Mouse (Mus musculus) liver, embryonic 16.5 days (tissue): ENCODE data around the gene Prpf6. TPM values are rescaled to one million over a fixed set of nuclear protein-coding genes. Genes with fewer than 3 reads are reported as not detected.

Source experiments
- ATAC-seq: fragments of 200-750 bp; cut with Nextera tagmentation; 2 replicates; pipeline ENCODE4 v1.8.0; 2017; ENCODE audit warnings: low read depth, mild to moderate bottlenecking, moderate number of reproducible peaks, moderate library complexity
- H3K27ac ChIP-seq: fragments of 300-500 bp; sonication (generic); 2 replicates; pipeline ENCODE4 v1.5.1; 2014; ENCODE audit warnings: mild to moderate bottlenecking, low read length
- H3K27me3 ChIP-seq: fragments of 300-500 bp; sonication (generic); 2 replicates; pipeline ENCODE4 v1.6.1; 2014; ENCODE audit warnings: low read depth, low read length, mixed read lengths; ENCODE audit not compliant: control insufficient read depth, insufficient read depth
- H3K36me3 ChIP-seq: fragments of 300-500 bp; sonication (generic); 2 replicates; pipeline ENCODE4 v1.6.1; 2014; ENCODE audit warnings: mild to moderate bottlenecking; ENCODE audit not compliant: control insufficient read depth, insufficient read depth
- H3K4me1 ChIP-seq: fragments of 300-500 bp; sonication (generic); 2 replicates; pipeline ENCODE4 v1.6.1; 2014; ENCODE audit warnings: low read depth, low read length, mixed read lengths; ENCODE audit not compliant: control insufficient read depth
- H3K4me2 ChIP-seq: fragments of 300-500 bp; sonication (generic); 2 replicates; pipeline ENCODE4 v1.6.1; 2014; ENCODE audit warnings: low read depth, low read length, mixed read lengths
- H3K4me3 ChIP-seq: fragments of 300-500 bp; sonication (generic); 2 replicates; pipeline ENCODE4 v1.5.1; 2014; ENCODE audit warnings: low read depth, mild to moderate bottlenecking, low read length
- H3K9ac ChIP-seq: fragments of 300-500 bp; sonication (generic); 2 replicates; pipeline ENCODE4 v1.6.1; 2014; ENCODE audit warnings: low read depth, low read length
- H3K9me3 ChIP-seq: fragments of 300-500 bp; sonication (generic); replicated peaks from 2 replicates; pipeline ENCODE4 v1.6.1; 2016; ENCODE audit warnings: low read length; ENCODE audit not compliant: control insufficient read depth
- WGBS: fragments of 180-500 bp; shearing (Covaris S2); extraction: QIAGEN DNeasy Blood & Tissue Kit; methylation state at CpG from one replicate; pipeline ENCODE4 v1.1.7; 2014; ENCODE audit not compliant: insufficient replicate concordance; 5-methylcytosine and 5-hydroxymethylcytosine counted together
- polyA plus RNA-seq: library from polyadenylated mRNA; unstranded; fragments of >200 nt; fragmentation: Nextera tagmentation; extraction: Ambion mirVana; gene quantifications from 2 replicates; pipeline ENCODE4 v1.2.1, GENCODE M21; 2015

The Prpf6 gene
- polyA plus RNA-seq, 1 experiment from 2014 or later: 24.2 TPM

DNA sequence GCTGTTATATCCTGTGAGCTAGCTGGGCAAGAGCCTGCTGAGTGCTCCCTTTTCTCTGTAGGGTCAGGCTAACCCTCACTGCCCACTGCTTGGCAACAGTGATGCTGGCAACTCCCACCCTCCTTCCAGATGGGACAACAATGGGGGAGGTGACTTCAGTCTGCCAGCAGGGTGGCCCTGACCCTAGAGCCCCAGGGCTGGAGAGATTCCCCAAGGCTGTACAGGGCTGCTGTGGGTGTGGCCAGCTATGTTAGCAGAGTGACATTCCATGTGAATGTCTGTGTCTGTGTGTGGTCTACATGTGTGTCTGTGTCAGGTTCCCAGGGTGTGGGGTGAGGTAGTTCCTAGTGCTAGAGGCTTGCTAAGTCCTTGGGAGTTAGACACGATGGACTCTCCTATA is 81.8 kb downstream of the Prpf6 start:
- no peaks in the 10 kb centered on the region for H3K9me3 ChIP-seq
- H3K9ac ChIP-seq: no peak overlapping the region
- WGBS: 48% methylated on average over 1 of the region's 1 CpGs
- H3K4me3 ChIP-seq: no peak overlapping the region
- no peaks in the 10 kb centered on the region for H3K36me3 ChIP-seq
- no peak overlapping the region for H3K4me2 ChIP-seq
- H3K27me3 ChIP-seq: peaks cover 58% of the 10 kb centered on the region
- H3K4me1 ChIP-seq: peaks cover 3% of the 10 kb centered on the region
- no peak for ATAC-seq
- H3K27ac ChIP-seq: no peak overlapping the region

DNA sequence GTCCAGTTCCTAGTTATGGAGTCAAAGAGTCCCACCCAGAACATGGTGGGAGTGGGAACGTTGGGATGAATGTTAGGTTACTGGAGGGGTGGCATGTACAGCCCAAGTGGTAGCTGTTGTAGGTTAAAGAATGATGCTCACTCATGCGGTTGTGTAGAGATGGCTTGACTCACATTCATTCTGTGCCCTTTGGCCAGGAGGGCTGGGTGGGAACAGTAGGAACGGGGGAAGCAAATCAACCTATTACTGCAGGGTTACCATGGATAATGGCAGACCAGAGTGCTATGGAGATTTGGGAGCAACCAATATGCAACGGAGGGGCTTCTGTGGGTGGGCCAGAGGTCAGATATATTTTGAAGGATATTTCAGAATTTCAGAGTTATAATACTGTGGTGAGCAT is 83.3 kb downstream of the Prpf6 start:
- Histone ChIP-seq H3K27me3 (peaks cover 46% of the 10 kb centered on the region), H3K9ac (no peak overlapping the region), H3K4me3 (no peak overlapping the region), H3K9me3 (no peaks in the 10 kb centered on the region), H3K27ac (no peak overlapping the region), H3K36me3 (no peaks in the 10 kb centered on the region), H3K4me1 (peaks cover 3% of the 10 kb centered on the region), H3K4me2 (no peak overlapping the region)
- ATAC-seq: no peak
- WGBS: 62% methylated on average over 4 of the region's 4 CpGs

DNA sequence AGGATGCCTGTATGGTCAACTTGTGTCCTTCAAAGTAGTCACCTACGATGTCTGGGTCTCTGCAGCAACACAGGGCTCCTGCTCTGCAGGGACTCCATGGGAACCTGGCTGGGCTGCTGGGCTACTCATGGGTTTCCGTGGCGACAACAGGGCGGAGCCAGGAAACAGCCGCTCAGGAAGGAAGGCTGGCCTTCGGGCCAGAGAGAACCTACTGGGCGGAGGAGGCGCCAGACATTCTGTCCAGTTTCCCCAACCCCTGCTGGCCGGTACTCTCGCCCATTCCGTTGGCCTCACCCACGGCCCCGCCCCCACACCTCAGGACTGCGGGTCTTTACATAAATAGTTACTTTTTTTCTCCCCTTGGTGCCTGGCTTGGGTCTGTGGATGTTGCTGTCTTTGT is 83.8 kb downstream of the Prpf6 start:
- 3% methylated on average over 14 of the region's 14 CpGs for WGBS
- Histone ChIP-seq H3K4me2 (peak overlapping the region; percentile 42; the same call in 1 of the 2 replicates), H3K9ac (no peak overlapping the region), H3K4me1 (peaks cover 3% of the 10 kb centered on the region), H3K9me3 (no peaks in the 10 kb centered on the region), H3K27me3 (peaks cover 42% of the 10 kb centered on the region), H3K36me3 (no peaks in the 10 kb centered on the region), H3K4me3 (no peak overlapping the region), H3K27ac (no peak overlapping the region)
- peak; percentile 33 for ATAC-seq

GRCm38 (mm10) chr2:181676424-181676823 is 84.8 kb downstream of the Prpf6 start:
- no peak overlapping the region for H3K27ac ChIP-seq
- no peak overlapping the region for H3K4me2 ChIP-seq
- WGBS: 22% methylated on average over 2 of the region's 2 CpGs
- peaks cover 8% of the 10 kb centered on the region for H3K4me1 ChIP-seq
- H3K9ac ChIP-seq: no peak overlapping the region
- ATAC-seq: no peak
- H3K36me3 ChIP-seq: no peaks in the 10 kb centered on the region
- no peaks in the 10 kb centered on the region for H3K9me3 ChIP-seq
- H3K27me3 ChIP-seq: peaks cover 41% of the 10 kb centered on the region
- H3K4me3 ChIP-seq: no peak overlapping the region

DNA sequence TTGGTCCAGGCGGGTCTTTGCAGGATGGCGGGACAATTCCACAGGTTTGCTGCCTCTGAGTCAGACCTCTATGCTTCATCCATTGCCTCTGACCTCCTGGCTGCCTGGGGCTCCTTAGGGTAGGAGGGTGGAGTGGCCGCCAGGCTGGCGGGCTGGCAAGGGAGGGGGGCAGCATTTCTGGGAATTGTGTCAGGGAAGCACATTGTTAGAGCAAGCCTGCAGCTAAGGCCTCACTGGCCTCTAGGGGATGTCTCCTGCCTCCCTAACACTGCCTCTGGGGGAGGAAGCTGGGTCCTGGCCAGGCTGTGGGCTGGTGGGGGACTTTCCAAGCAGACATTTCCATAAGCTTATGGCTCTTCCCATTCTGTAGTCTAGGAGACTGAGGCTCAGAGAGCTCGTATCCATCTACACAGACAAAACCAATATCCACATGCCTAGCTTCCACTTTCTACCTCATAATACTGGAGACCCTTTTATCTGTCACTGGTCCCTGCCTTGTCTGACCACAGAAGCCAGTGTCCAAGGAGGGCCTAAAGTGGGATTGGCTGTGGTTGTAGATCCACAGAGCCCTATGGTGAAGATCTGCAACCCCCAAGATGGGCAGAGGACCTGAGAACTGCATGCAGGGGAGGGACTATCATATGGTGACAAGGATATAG is 85.6 kb downstream of the Prpf6 start:
- no peak overlapping the region for H3K9ac ChIP-seq

GRCm38 (mm10) chr2:181677755-181678098 is 86.1 kb downstream of the Prpf6 start:
- Histone ChIP-seq H3K27ac (no peak overlapping the region), H3K4me1 (peaks cover 8% of the 10 kb centered on the region), H3K4me2 (no peak overlapping the region), H3K9me3 (no peaks in the 10 kb centered on the region), H3K36me3 (no peaks in the 10 kb centered on the region), H3K4me3 (no peak overlapping the region), H3K9ac (no peak overlapping the region), H3K27me3 (peaks cover 28% of the 10 kb centered on the region)
- 0 out of 2 replicates have a peak, but pooled peaks have one; percentile 15 for ATAC-seq
- WGBS: 30% methylated on average over 3 of the region's 3 CpGs

More for the DNA sequence above, 85.6 kb downstream of the Prpf6 start:
- no peaks in the 10 kb centered on the region for H3K36me3 ChIP-seq
- no peak overlapping the region for H3K4me3 ChIP-seq
- H3K27ac ChIP-seq: no peak overlapping the region
- 69% methylated on average over 5 of the region's 5 CpGs for WGBS
- peaks cover 33% of the 10 kb centered on the region for H3K27me3 ChIP-seq
- peaks cover 8% of the 10 kb centered on the region for H3K4me1 ChIP-seq
- no peak for ATAC-seq
- H3K4me2 ChIP-seq: no peak overlapping the region
- no peaks in the 10 kb centered on the region for H3K9me3 ChIP-seq

DNA sequence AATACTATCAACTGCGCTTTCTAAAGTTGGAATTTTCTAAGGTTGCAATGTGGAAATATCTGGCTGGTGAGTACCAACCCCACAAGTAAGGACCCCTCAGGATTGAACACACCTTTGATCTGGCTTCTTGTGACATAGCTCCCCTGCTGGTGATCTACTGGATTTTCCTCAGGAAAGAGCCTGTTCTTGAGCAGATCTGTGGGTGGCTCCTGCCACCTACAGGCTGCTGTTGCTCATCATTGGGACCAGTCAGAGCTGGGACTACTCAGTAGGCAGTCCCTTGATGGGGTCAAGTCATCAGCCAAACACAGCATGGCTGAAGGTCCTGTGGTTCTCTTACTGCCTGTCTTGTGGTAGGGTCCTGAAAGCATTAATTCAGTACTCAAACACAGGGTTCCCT is 87.1 kb downstream of the Prpf6 start:
- ATAC-seq: peak; percentile 58
- Histone ChIP-seq H3K27ac (no peak overlapping the region), H3K4me1 (peaks cover 8% of the 10 kb centered on the region), H3K4me3 (no peak overlapping the region), H3K36me3 (no peaks in the 10 kb centered on the region), H3K27me3 (peaks cover 18% of the 10 kb centered on the region), H3K4me2 (no peak overlapping the region), H3K9ac (no peak overlapping the region), H3K9me3 (no peaks in the 10 kb centered on the region)
- 41% methylated on average over 1 of the region's 1 CpGs for WGBS

- peak; percentile 33 for ATAC-seq
- Histone ChIP-seq H3K27ac (no peak within 1 kb of the TSS), H3K4me1 (peaks cover 8% of the 10 kb centered on the region), H3K4me2 (peak within 1 kb of the TSS; percentile 73), H3K27me3 (peaks cover 10% of the 10 kb centered on the region; the same call in 1 of the 2 replicates), H3K9me3 (no peaks in the 10 kb centered on the region), H3K4me3 (peak within 1 kb of the TSS; percentile 65), H3K9ac (peak within 1 kb of the TSS; percentile 53), H3K36me3 (no peaks in the 10 kb centered on the region)
- WGBS: under 1% methylated on average over 69 of the region's 69 CpGs
These were observed 88.5 kb downstream of the Prpf6 start, which contains the start of gene Tcea2 for GRCm38 (mm10) chr2:181679951-181680715. Gene Tcea2 (plus strand): TSS chr2:181680310.

DNA sequence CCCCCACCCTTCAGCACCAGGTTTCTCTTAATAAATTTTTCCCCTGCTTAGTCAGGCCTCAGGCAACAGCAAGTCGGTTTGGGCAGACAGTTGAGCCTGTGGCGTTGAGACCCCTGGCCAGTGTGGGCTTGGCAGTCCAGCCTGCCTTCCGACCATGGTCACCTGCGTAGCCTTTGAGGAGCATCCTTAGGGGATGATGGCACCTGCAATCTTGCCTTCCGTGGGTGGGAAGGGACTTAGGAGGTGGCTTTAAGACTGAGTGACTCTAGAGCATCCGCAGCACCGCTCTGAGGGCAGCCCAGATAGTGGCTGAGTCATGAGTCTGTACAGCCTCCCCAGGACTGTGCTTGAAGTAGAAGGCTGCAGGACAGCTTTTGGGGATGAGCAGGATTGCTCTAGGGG is 89.0 kb downstream of the Prpf6 start:
- peak overlapping the region; percentile 65 for H3K4me3 ChIP-seq
- no peaks in the 10 kb centered on the region for H3K36me3 ChIP-seq
- 14% methylated on average over 7 of the region's 7 CpGs for WGBS
- no peaks in the 10 kb centered on the region for H3K9me3 ChIP-seq
- H3K4me2 ChIP-seq: peak overlapping the region; percentile 73
- 0 out of 2 replicates have a peak, but pooled peaks have one; percentile 9 for ATAC-seq
- H3K27ac ChIP-seq: no peak overlapping the region
- peaks cover 6% of the 10 kb centered on the region for H3K4me1 ChIP-seq
- H3K9ac ChIP-seq: peak overlapping the region; percentile 53
- H3K27me3 ChIP-seq: peaks cover 10% of the 10 kb centered on the region; the same call in 1 of the 2 replicates
